Mouse (Mus musculus): ENCODE data around the gene Iqsec3.

- TF ChIP-seq CHD2 (IDR thresholded peaks at IDR 0.05; ENCODE audit: low read depth, low read length) = no peak
- TF ChIP-seq MAFK (IDR thresholded peaks at IDR 0.05; ENCODE audit: insufficient read depth, low read depth, low read length) = no peak
These were observed 10.7 kb downstream of the Iqsec3 start for GRCm38 (mm10) chr6:121462628-121463340.
